Mouse (Mus musculus) midbrain, embryonic 14.5 days (tissue): ENCODE results near the gene Exosc5. TPM values are rescaled to one million over a fixed set of nuclear protein-coding genes. Genes with fewer than 3 reads are reported as not detected.
A peak's percentile ranks its signal among the peaks of the same experiment; 100 is the strongest.

Source experiments
- ATAC-seq: fragments of 200-750 bp; cut with Nextera tagmentation; 2 replicates; pipeline ENCODE4 v1.8.0; 2017; ENCODE audit warnings: moderate number of reproducible peaks, moderate library complexity; ENCODE audit not compliant: low FRiP score, low TSS enrichment
- DNase-seq: peaks from one replicate; pipeline ENCODE4 v3.0.0-alpha.2; 2015
- H3K27ac ChIP-seq: fragments of 300-500 bp; sonication (generic); replicated peaks from 2 replicates; pipeline ENCODE4 v1.5.1; 2014; ENCODE audit warnings: mild to moderate bottlenecking, low read depth, low read length, moderate library complexity
- H3K27me3 ChIP-seq: fragments of 300-500 bp; sonication (generic); 2 replicates; pipeline ENCODE4 v1.6.1; 2014; ENCODE audit warnings: low read length, control low read depth, mixed read lengths; ENCODE audit not compliant: control insufficient read depth, insufficient read depth
- H3K36me3 ChIP-seq: fragments of 300-500 bp; sonication (generic); 2 replicates; pipeline ENCODE4 v1.6.1; 2014; ENCODE audit warnings: low read length, control low read depth; ENCODE audit not compliant: control insufficient read depth, insufficient read depth
- H3K4me1 ChIP-seq: fragments of 300-500 bp; sonication (generic); 2 replicates; pipeline ENCODE4 v1.6.1; 2014; ENCODE audit warnings: mild to moderate bottlenecking, antibody characterized with exemption, low read length, control low read depth; ENCODE audit not compliant: control insufficient read depth, insufficient read depth
- H3K4me2 ChIP-seq: fragments of 300-500 bp; sonication (generic); 2 replicates; pipeline ENCODE4 v1.6.1; 2014; ENCODE audit warnings: mild to moderate bottlenecking, low read length, moderate library complexity
- H3K4me3 ChIP-seq: fragments of 300-500 bp; sonication (generic); replicated peaks from 2 replicates; pipeline ENCODE4 v1.5.1; 2014; ENCODE audit warnings: low read depth, low read length
- H3K9ac ChIP-seq: fragments of 300-500 bp; sonication (generic); replicated peaks from 2 replicates; pipeline ENCODE4 v1.6.1; 2014; ENCODE audit warnings: mild to moderate bottlenecking, low read length, moderate library complexity
- H3K9me3 ChIP-seq: fragments of 300-500 bp; sonication (generic); 2 replicates; pipeline ENCODE4 v1.6.1; 2016; ENCODE audit warnings: low read length, control low read depth, mixed read lengths; ENCODE audit not compliant: control insufficient read depth
- WGBS: fragments of 180-500 bp; shearing (Covaris S2); extraction: QIAGEN DNeasy Blood & Tissue Kit; methylation state at CpG from one replicate; pipeline ENCODE4 v1.1.7; 2014; 5-methylcytosine and 5-hydroxymethylcytosine counted together
- polyA plus RNA-seq: library from polyadenylated mRNA; unstranded; fragments of >200 nt; fragmentation: Nextera tagmentation; extraction: Ambion mirVana; gene quantifications from 2 replicates; pipeline ENCODE4 v1.2.1, GENCODE M21; 2014

Gene Exosc5
- polyA plus RNA-seq, 1 experiment from 2014 or later, result 41.3 TPM

DNA sequence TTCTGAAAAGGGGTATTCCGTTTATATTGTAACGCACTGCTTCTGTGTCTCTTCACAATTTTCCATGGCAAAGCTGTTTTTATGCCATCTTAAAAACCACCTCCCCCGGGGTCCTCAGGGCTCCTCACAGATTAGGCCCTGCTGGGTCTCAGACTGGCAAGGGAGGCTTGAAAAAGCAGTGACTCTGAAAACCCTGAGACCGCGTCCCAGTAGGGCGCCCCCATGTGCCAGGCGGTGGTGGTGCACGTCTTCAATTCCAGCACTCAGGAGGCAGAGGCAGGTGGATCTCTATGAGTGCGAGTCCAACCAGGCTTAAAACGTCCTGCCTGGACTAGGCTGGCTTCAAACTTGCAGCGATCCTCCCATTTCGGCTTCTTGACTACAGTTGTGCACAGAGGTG, 41.8 kb downstream of the Exosc5 start:
- no peak overlapping the region for H3K9ac ChIP-seq
- 0 out of 2 replicates have a peak, but pooled peaks cover 2% of the 10 kb centered on the region for H3K9me3 ChIP-seq
- no peaks in the 10 kb centered on the region for H3K27me3 ChIP-seq
- ATAC-seq (no peak), DNase-seq (no peak)
- no peaks in the 10 kb centered on the region for H3K36me3 ChIP-seq
- no peak overlapping the region for H3K4me3 ChIP-seq
- peaks cover 4% of the 10 kb centered on the region; the same call in 1 of the 2 replicates for H3K4me1 ChIP-seq
- H3K4me2 ChIP-seq, result no peak overlapping the region
- WGBS, result 77% methylated on average over 12 of the region's 12 CpGs
- H3K27ac ChIP-seq, result no peak overlapping the region

- 0 out of 2 replicates have a peak, but pooled peaks cover 2% of the 10 kb centered on the region for H3K9me3 ChIP-seq
- H3K4me2 ChIP-seq, result no peak overlapping the region
- no peak overlapping the region for H3K27ac ChIP-seq
- H3K4me1 ChIP-seq, result peaks cover 4% of the 10 kb centered on the region; the same call in 1 of the 2 replicates
- H3K36me3 ChIP-seq, result no peaks in the 10 kb centered on the region
- WGBS, result 96% methylated on average over 2 of the region's 2 CpGs
- H3K4me3 ChIP-seq, result no peak overlapping the region
- H3K9ac ChIP-seq, result no peak overlapping the region
- DNase-seq (no peak), ATAC-seq (no peak)
- H3K27me3 ChIP-seq, result no peaks in the 10 kb centered on the region
Observed at GRCm38 (mm10) chr7:25702350-25702749, 43.4 kb downstream of the Exosc5 start.

GRCm38 (mm10) chr7:25703793-25704494, 45.0 kb downstream of the Exosc5 start:
- Histone ChIP-seq H3K27ac (no peak overlapping the region), H3K9ac (no peak overlapping the region), H3K4me2 (peak overlapping the region; percentile 59), H3K9me3 (0 out of 2 replicates have a peak, but pooled peaks cover 2% of the 10 kb centered on the region), H3K4me3 (0 out of 2 replicates have a peak overlapping the region, but pooled peaks have one; percentile 10), H3K36me3 (no peaks in the 10 kb centered on the region), H3K27me3 (no peaks in the 10 kb centered on the region), H3K4me1 (peaks cover 4% of the 10 kb centered on the region; the same call in 1 of the 2 replicates)
- no peak for ATAC-seq
- WGBS, result 16% methylated on average over 10 of the region's 10 CpGs
- no peak for DNase-seq

DNA sequence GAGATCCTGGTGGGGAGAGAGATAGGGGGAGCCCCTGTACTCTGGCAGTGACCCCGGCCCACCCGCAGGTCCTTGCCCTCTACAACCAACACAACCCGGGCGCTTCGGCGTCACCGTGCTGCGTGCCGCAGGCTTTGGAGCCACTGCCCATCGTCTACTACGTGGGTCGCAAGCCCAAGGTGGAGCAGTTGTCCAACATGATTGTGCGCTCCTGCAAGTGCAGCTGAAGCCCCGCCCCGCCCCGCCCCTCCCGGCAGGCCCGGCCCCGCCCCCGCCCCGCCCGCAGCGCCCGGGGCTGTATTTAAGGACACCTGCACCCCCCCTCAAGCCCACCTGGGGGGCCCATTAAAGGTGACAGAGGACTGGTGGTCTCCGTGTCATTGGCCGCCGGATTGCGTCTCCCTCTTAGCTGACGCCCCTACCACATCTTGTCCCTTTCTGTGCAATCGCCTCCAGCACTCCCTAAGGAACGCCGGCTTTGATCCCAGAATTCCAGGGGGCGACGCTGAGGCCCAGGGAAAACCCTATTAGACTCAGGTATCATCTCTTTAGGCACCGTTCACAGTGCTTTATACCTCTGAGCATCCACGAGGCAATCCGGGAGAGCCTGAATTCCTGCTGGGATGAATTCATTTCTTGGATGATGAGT, 45.9 kb downstream of the Exosc5 start:
- 4% methylated on average over 37 of the region's 37 CpGs for WGBS
- DNase-seq (peak; percentile 55), ATAC-seq (peak; percentile 49; the same call in 1 of the 2 replicates)
- Histone ChIP-seq H3K9me3 (0 out of 2 replicates have a peak, but pooled peaks cover 2% of the 10 kb centered on the region), H3K4me1 (peaks cover 4% of the 10 kb centered on the region; the same call in 1 of the 2 replicates), H3K9ac (peak overlapping the region; percentile 45; the same call in 1 of the 2 replicates), H3K4me3 (peak overlapping the region; percentile 28), H3K4me2 (peak overlapping the region; percentile 59), H3K36me3 (no peaks in the 10 kb centered on the region), H3K27me3 (no peaks in the 10 kb centered on the region), H3K27ac (no peak overlapping the region)

DNA sequence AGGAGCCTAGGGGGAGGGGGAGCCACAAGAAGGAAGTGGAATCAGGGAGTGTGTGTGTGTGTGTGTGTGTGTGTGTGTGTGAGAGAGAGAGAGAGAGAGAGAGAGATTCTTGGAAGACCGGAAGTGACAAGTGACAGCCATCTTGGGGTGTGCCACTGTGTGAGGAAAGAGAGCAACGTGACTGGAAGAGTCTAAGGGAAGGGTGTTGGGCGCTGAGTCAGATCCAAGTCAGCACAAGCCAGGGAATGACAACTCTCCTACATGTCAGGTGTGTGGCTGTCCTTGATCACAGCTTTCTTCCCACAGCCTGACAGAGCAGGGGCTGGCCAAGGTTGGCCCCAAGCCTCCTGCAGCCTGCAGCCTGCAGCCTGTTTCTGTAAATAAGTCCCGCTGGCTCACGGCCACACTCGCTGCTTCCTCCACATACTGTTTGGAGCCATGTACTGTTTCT, 46.9 kb downstream of the Exosc5 start:
- 0 out of 2 replicates have a peak, but pooled peaks cover 2% of the 10 kb centered on the region for H3K9me3 ChIP-seq
- H3K9ac ChIP-seq, result no peak overlapping the region
- DNase-seq (no peak), ATAC-seq (no peak)
- 61% methylated on average over 6 of the region's 6 CpGs for WGBS
- H3K4me3 ChIP-seq, result no peak overlapping the region
- H3K4me2 ChIP-seq, result no peak overlapping the region
- peaks cover 14% of the 10 kb centered on the region for H3K4me1 ChIP-seq
- H3K36me3 ChIP-seq, result no peaks in the 10 kb centered on the region
- no peak overlapping the region for H3K27ac ChIP-seq
- H3K27me3 ChIP-seq, result no peaks in the 10 kb centered on the region

GRCm38 (mm10) chr7:25706578-25707170, 47.7 kb downstream of the Exosc5 start:
- no peaks in the 10 kb centered on the region for H3K36me3 ChIP-seq
- no peak for ATAC-seq
- H3K4me1 ChIP-seq, result peaks cover 17% of the 10 kb centered on the region
- no peaks in the 10 kb centered on the region for H3K27me3 ChIP-seq
- H3K4me2 ChIP-seq, result no peak overlapping the region
- H3K27ac ChIP-seq, result no peak overlapping the region
- DNase-seq, result no peak
- H3K9ac ChIP-seq, result no peak overlapping the region
- H3K4me3 ChIP-seq, result no peak overlapping the region
- WGBS, result 66% methylated on average over 7 of the region's 7 CpGs
- H3K9me3 ChIP-seq, result 0 out of 2 replicates have a peak, but pooled peaks cover 2% of the 10 kb centered on the region

DNA sequence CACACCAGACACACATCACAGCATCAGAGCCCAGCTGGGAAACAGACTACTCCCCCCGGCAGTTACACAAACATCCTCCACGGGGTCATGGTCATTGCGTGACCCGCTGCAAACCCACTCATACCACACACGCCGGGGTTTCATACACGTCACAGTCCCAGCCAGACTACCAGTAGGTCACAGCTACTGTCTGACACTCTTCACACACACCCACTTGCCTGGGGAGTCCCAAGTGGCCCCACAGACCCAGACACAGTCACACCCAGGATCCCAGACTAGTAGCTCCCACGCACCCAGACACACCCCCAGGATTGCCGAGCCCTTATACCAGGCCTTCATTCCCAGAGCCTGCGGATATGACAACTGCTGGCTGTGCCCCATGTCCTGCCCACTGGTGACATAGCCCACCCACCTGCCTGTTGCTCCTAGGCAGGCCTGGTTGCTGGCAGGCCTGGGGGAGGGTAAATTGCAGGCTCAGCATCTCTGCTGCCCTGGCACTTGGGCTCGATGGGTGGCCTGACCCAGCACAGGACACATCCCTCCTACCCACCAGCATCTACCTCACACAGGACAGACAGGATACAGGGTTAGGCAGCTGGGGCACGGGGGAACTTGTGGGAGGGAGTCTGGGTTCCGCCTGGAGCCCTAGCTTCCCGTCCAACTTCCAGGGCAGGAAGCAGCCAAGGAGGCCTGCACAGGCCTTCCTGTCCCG, 48.8 kb downstream of the Exosc5 start:
- WGBS, result 69% methylated on average over 15 of the region's 15 CpGs
- H3K36me3 ChIP-seq, result peaks cover 8% of the 10 kb centered on the region
- H3K9me3 ChIP-seq, result no peaks in the 10 kb centered on the region
- no peaks in the 10 kb centered on the region for H3K27me3 ChIP-seq
- no peak for DNase-seq
- no peak overlapping the region for H3K4me3 ChIP-seq
- ATAC-seq, result no peak
- H3K27ac ChIP-seq, result no peak overlapping the region
- H3K4me1 ChIP-seq, result peaks cover 17% of the 10 kb centered on the region
- no peak overlapping the region for H3K4me2 ChIP-seq
- no peak overlapping the region for H3K9ac ChIP-seq

- Histone ChIP-seq H3K9me3 (no peaks in the 10 kb centered on the region), H3K4me2 (peak overlapping the region; percentile 22), H3K9ac (peak overlapping the region; percentile 37; the same call in 1 of the 2 replicates), H3K4me3 (no peak overlapping the region), H3K27ac (no peak overlapping the region), H3K4me1 (peaks cover 13% of the 10 kb centered on the region), H3K27me3 (no peaks in the 10 kb centered on the region), H3K36me3 (peaks cover 30% of the 10 kb centered on the region)
- 17% methylated on average over 12 of the region's 12 CpGs for WGBS
- DNase-seq, result no peak
- peak; percentile 38; the same call in 1 of the 2 replicates for ATAC-seq
Observed at GRCm38 (mm10) chr7:25709961-25710360, 51.0 kb downstream of the Exosc5 start.
